Mouse (Mus musculus) telencephalon, adult 2 months (tissue): ENCODE measurements around the gene Abtb2.

Experiments used
- DNase-seq: peaks from one replicate; pipeline ENCODE4 v3.0.0-alpha.2; 2011; ENCODE audit warnings: low read depth, low spot score

Abtb2 gene

DNA sequence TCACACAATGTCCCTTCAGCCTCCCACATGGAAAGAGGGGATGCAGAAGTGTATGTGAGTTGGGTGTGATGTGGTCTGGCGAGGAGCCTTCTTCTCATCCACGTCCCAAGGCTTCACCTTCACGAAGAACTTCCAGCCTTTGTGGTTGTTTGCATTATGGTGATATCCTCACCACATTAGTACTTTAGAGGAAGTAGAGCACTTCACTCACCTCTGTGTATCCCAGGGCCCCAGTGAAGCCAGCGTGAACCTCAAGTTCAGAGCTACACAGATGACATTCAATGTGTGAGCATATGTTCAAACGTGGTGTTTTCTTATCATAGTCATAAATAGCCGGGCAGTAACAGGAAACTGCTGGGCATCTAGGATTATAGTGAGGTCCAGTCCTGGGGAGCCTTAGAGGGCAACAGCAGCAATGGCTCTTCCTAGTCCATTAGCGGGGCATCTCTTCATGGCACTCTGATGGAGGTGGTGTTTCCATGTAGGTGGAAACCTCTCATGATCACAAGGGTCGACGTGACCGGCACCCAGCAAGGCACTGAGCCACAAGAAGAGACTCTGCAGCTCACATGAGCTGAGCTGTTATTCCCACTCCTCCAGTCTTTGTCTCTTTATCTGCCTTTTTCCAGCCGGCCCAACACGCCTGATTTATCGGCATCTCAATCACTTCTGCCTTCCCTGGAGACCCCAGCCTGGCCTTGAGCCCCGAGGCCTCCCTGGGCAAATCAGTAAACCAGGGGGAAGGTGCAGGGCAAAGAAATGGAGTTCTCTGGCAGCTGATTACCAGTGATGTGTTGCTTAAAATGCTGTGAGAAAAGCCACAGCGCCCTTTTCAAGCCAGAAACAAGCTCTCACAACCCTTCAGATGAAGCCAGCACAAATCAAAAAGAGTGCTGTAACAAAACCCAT lies 93.8 kb downstream of the Abtb2 start:
- no peak for DNase-seq

DNA sequence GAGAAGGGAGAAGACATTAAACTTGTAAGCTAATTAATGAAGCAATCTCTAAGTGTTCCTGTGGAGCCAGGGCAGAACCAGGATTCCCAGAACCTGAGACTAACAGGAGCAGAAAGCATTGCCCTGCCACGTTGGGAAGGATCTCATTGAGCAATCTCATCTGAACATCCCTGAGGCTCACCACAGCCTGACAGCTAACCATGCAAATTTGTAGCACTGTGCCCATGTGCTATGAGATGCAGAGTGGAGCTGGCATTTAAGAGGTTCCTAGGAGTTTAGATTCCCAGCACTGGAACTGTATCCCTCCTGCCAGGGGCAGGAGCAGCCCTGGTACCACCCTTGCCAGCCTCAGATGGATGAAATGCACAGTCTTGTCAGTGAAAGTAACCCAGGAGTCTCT lies 95.6 kb downstream of the Abtb2 start:
- DNase-seq = no peak

DNA sequence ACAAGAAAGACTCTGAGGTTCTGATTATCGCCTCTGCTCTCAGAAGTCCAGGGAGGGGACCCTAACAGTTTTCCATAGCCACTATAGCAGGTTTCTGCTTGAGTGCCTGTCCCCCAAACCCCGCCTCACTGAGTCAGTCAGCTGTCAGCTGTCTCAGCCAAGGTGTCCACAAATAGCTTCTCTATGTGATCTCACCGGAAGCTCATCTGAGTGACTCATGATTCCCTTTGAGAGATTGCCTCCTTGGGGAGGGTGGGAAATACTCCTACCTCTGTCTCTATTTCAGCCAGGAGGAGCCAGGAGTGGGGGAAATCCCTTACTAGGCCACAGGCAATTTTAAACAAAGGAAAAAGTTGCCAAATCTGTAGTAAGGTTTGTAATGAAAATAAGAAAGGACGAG lies 96.0 kb downstream of the Abtb2 start:
- DNase-seq = peak; percentile 86

DNA sequence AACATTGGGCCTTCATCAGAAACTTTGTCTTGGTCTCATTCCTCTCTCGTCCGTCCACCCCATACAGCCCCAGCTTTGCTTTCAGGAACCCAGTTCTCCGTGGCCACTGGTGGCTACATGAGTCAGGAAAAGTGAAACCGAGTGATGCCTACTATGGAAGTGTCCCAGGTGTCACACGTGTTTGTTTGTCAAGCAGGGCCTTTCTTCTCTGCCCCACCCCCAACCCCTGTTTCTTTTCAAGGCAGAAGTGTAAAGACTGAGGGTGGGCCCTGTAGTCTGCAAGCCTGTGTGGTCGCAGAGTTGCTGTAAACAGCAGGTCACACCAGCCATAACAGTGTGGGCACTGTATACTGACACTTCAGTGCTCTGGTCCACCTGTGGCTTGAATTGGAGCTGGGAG lies 98.2 kb downstream of the Abtb2 start:
- no peak for DNase-seq

DNA sequence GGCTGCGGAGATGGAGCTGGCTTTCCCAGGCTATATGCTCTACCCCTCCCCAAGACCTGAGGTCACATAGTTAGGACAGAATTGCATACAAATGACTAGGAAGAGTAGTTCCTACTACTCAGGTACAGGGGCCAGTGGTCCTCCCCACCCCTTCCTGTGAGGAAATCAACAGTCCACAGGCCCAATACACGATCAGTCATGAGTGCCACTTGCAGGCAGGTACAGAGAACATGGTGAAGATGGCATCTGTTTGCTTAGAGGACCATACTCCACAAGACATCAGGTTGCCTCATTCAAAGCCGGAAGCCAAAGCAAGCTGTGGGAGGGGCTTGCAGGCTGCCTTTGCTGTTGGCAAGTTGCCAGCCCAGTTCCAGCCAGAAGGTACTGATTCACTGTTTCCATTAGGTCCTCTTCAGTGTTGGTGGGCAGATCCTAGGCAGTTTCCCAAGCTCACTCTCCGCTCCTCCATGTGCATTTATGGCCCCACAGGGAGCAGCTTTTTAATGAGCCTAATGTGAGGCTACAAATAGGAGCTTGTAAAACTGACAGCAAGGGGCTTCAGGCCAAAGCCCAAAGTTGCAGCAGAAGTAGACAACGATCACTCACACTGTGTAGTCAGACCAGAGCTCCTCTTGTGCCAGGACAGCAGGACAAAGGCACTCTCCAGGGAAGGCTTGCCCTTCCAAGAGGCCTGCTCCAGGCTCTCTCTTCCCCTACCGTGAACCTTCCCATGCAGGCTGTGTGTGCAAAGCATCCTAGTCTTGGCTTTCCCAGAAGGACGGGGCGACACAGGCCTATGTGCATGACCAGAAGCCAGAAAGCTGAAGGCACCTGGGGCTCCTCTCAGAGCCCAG lies 102.1 kb downstream of the Abtb2 start:
- no peak for DNase-seq

DNA sequence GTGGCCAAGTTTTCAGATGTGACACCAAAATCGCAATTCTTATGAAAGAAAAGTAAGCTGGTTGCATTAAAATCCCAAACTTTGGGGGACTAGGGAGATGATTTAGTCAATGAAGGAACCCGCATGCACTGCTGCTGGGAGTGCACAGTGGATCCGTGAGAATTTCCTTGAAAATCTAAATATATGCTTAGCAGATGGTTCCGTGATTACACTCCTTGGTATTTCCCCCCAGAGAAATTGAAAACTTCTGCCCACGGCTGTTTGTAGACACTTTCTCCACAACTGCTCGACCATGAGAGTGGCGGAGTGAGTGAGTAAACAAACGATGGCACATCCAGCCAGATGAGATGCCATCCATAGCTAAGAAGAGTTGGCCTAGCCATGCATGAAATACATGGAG lies 102.8 kb downstream of the Abtb2 start:
- peak; percentile 44 for DNase-seq

DNA sequence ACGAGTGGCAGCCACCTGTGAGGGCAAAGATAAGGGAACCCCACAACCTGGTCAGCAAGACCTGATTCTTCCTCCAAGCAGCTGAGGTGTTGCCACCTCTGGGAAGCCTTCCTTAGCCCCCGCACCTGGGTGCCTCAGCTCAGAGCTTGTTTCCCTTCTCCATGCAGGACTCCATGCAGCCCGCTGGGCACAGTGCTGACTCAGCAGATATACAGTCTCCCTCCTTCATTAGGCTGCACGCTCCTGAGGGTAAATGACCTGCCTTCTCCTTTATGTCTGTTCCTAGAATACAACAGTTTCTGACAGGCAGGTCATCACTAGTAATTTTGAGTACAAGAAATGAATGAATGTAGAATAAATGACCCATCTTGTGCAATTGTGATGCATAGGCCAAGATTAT lies 103.5 kb downstream of the Abtb2 start:
- DNase-seq = no peak

DNA sequence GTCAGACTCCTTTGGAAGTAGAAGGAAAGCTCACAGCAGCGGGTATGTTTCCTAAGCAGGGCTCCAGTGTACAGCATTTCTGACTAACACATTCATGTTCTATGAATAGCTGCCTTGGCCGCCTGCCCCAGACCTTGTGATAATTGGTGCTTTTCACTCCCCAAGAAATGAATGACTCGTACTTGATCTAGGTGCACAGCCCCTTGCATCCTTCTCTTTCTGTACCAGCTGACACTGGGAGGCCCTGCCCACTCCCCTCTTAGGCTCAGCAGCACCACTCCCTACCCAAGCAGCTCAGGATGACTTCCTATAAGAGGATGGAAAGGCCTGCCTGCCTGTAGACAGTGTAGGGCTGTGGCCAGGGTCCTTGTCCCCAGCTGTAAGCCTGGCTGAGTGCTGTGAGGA lies 104.2 kb downstream of the Abtb2 start:
- DNase-seq = peak; percentile 68

DNA sequence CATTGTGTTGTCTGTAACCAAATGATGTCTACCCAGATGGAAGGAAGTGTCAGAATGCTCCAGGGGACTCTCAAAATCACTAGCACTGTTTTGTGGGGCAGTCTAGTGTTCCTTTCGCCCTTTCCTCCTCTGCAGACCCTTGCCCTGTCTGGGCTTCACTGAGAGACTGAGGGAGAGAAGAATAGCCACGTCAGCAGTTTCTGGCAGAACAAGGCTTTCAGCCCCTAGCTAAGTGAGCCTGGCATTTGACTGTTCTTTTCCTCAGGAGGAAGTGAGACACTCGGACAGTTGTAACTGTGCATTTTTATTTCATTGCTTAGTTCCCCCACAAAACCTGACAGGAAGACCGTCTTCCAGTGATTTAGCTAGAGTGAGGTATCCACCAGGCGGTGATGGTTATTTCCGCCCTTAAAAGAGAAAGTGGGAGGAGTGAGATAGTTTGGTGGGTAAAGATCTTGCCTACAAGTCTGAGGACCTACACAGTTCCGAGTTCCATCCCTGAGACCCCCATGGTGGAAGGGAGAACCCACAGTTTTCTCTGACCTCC lies 106.5 kb downstream of the Abtb2 start:
- DNase-seq = no peak

DNA sequence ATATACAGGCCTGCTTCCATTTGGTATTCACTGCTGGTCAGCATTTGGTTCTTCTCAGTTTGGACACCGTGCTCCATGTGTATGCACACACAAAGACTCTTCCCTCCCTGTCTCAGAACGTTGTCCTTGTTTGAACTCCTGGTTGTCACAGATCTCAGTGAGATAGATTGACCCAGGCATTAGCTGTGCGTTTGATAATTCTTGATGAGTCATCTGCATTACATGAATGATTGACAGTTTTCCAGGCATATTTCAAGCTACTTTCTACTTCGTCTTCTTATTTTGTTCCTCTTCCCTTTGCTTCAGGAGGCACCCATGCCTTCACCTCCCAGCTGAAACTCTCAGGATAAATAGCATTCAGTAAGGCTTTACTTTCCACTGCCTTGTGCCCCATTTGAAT lies 107.5 kb downstream of the Abtb2 start:
- DNase-seq = no peak

DNA sequence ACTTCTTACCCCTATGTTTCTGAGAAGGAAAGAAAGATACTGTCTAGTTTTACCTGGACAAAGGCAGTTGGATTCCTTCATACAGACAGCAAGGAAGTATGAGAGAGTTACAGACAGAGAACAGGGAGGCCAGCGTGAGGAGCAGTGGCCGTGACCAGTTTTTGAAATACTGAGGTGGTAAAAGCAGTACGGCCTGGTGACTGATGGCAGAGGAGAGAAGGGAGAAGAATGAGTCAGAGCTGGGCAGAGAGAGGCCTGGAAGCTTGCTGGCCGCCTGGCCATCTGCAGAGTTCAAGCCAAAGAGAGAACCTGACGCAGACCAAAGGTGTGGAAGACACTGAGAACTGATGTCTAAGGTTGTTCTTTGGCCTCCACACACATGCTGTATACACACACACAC lies 109.3 kb downstream of the Abtb2 start:
- DNase-seq = no peak

DNA sequence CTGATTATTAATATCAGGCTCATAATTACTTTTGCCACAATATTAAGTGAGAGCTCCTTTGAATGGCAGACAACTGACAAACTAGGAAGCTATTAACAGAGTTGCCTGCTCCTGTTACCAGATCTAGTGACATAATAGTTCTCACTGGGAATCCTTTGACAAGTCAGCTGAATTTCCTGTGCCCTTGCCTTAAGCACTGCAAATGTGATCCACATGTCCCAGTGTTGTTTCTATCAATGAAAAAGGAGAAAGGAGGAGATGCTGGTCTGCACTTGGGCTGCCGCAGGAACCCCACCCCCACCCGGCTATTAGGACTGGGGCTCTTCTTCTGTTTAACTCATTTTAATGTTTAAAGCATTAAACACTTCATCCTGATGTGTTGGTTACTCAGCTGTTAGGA lies 110.7 kb downstream of the Abtb2 start:
- no peak for DNase-seq

DNA sequence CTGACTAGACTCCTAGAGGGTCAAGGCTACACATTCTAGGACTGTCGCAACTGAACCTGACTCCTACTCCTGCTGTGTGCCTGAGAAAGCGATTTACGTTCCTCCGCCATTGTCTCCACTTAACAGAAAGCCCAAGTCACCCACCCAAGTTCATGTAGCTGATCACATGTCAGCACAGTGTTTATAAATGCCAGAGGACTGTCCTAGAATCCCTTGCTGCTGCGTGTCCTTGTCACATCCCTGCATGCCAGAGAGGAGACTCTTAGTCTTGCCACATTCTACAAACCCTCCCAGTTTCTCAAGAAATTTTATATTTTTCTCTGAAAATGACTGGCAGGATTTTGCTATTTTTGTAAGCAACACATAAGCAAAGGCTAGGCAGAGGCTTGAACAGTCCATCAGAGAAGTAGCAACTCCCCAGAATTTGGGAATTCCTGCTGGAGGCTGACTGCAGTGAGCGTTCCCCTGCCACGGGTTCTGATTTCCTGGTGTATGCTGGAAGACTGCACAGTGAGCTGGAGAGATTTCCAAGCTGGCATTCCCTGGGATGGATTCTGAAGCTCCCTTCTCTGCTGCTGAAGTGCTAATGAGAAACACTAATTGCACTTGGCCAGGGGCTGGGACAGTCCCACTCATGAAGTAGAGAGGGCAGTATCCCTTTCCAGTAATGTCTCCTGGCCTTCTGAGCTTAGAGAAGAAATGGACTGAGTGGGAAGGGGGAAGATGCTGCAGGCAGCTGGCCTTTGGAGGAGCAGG lies 111.7 kb downstream of the Abtb2 start:
- no peak for DNase-seq

DNA sequence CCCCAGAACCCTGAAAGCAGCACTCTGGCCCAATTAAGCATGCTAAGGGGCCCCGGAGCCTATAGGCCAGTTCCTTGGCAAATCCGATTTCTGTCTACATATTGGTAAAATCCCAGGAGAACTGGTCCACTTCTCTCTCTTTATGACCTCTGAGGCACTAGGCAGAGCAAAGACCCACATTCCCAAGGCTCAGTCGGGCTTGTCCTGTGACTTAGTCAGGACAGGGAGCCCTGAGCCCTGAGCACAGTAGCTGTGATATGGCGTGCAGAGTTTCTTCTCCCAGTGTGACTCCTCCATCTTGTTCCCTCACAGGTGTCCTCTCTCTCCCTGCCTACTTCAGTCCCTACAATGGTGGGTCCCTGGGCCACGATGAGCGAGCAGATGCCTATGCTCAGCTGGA lies 112.3 kb downstream of the Abtb2 start:
- DNase-seq = no peak

DNA sequence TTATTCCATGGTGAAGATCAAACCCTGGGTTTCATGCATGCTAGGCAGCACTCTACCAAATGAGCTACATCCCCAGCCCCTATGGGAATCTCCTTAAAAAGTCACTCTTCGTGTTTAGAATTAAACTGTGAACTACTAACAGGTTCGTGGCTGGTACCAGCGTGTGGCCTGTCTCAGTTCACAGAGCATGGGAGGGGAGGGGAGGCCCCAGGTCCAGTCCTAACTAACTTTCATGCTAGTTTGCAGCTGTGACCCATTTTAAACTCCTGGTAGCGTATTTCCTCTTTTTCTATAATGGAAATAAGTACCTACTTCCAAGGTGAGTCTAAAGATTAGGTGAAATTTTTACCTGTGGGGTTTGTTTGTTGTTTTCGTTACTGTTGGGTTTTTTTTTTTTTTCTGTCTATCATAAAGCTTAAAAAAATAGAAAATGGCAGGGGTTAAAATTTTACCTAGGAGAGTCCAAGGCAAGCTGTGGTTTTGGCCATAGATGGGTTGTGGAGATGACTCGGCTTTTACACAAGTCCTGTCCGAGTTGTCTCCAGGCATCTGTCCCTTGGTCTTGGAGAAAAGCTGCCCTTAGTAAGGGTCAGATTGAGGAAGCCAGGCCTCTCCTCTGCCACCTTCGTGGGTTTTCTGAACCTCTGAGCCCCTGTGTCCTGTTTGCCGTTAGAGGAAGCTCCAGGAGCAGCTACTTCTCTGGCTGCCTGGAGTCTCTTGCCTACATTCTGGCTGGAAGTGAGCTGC lies 114.4 kb downstream of the Abtb2 start:
- no peak for DNase-seq

DNA sequence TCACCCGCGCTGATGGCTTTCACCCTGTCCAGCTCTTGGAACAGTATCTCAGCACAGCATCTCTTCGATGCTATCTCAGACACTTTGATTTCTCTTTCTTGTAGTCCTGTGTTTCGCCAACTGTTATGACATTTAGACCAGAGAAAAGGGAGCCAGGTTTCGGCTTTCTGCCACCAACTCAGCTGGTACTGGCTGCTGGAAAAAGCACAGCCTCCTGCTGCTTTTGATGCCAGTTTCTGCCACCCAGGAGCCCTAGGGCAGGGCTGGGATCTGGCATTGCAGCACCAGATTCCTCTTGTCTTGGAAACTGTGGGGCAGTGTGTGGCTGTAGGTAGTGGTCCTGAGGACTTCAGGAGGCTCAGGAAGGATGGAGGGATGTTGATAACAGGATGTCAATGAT lies 115.0 kb downstream of the Abtb2 start:
- no peak for DNase-seq

DNA sequence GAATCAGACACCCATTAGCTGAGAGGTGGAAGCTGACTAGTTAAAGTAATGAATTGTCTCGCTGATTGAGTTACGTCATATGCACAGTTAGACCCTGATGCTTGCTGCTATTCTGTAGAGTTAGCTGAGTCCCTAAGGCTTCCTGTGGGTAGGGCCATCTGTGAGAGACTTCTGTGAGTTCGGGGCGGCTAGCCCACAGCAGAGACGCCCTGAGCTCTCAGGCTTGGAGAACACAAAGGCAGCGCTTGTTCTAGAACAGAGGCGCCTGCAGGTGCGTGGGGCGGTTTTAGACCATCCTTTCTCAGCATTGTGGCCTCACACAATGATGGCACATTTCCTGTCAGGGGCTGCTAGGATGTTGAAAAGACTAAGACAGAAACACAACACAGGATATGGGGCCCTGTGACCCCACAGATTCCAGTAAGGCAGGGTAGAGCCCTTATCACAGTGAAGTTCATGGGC lies 116.2 kb downstream of the Abtb2 start:
- no peak for DNase-seq

DNA sequence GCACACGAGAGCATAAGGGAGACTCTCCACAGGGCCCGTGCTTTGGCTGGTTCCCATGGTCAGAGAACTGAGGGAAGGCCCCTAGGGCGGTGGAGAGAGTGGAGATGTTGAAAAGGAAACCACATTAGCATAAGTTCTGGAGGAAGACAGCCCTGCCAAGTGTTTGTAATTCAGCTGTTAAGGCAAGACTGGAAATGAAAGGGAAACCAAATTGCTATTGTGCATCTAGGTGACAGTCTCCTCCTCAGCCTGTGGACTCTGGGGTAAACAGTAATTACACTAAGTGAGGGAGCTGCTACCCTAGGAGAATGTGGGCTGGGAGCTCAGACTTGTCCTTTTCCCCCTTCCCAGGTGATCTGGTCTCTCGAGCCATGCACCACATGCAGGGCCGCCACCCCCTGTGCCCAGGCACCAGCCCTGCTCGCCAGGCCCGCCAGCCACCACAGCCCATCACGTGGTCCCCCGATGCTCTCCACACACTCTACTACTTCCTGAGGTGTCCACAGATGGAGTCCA lies 116.9 kb downstream of the Abtb2 start:
- DNase-seq = no peak

DNA sequence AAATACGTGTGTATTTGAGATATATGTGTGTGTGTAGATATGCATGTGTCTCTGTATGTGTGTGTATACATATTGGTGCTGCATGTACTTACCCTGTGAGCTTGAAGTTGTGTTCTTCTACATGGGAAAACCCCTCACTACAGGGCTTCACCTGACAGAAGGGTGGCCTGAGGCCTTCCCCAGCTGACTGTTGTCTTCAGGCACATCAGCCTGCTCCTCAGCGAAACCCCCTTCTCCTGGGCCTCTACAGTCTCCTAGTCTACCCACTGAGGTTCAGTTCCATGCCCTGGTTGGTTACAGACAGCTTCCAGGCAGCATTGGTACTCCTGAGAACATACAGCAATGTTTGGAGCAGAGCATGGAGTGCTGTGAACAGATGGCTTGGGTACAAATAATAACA lies 118.3 kb downstream of the Abtb2 start:
- DNase-seq = no peak

DNA sequence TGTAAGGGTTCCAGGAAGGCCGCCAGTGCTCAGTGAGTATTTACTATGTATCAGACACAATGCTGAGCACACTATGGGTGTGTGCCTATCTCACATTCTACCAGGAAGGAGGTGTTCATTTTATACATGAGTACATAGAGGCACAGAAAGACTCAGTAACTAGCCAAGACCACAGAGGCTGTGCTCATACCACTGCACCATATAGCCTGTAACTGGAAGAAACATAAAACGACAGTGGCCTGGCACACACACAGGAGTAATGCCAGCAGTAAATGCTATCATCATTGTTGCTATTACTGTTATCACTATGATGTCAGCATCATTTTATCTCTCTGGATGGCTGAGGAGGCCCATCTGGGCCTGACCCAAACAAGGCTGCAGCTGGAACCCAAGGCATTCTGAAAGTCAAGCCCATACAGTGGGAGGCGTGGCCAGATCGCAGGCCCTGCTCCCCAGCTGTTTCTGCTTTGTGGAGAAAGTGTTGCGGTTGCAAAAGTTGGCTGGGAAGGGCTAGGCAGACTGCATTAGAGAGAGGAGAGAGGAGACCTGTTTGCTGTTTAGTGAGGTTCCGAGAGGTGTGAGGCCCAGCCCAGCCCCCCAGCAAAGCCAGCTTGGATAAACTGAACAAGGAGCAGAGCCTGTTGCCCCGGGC lies 118.9 kb downstream of the Abtb2 start:
- no peak for DNase-seq
